Mouse (Mus musculus): ENCODE data around the gene Ppard. TPM values are rescaled to one million over a fixed set of nuclear protein-coding genes. Genes with fewer than 3 reads are reported as not detected.
A peak's percentile ranks its signal among the peaks of the same experiment; 100 is the strongest.
"Not testable (repeated sequence)": the region's sequence is repeated elsewhere in the genome, so short reads cannot be mapped to it uniquely, and the experiment has no call there.

Ppard gene
- total RNA-seq, 1 experiment from 2014 or later, result 3.1 TPM

DNA sequence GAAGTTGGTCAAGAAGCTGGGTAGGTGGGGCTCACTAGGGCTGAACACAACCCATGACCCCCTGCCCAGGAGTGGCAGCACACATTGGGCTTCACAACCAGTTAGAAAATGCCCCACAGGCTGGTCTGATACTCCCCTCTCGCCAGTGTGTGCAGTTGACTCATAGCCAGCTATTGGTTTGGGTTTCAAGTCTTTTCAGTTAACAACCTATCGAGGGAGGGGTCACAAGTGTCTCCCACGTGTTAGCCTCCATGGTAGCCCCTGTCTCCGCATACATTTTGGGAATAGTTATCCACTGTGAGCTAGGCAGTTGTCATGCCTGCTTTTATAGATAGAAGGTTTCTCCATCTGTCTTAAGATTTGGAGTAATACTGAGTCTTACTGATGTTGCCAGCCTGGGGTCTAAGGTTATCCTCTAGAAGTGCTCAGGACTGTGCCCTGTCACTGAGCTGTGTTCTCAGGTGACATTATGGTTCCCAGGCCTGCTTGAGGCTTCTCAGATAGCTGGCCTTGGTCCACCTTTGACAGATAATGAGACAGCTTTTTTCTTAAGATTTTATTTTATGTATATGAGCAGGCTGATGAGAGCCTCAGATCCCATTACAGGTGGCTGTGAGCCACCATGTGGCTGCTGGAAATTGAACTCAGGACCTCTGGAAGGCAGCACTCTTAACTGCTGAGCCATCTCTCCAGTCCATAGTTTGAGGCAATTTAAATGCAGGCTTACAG is 97.2 kb downstream of the Ppard start:
- ATAC-seq (replicated peaks; ENCODE audit: low read depth, poor library complexity, severe bottlenecking), result no peak

DNA sequence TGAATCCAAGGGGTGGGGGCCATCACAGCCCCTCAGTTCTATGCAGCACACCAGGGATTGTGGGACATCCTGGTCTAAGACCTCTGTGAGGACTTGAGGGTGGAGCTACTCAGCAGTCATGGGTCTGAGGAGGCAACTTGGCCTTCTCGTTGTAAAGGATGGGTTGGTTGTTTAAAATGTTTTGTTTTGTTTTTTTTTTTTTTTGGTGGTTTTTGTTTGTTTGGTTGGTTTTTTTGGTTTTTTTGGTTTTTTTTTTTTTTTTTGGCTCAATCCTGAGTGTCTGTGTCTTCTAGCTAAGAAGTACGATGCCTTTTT is 97.7 kb downstream of the Ppard start:
- ATAC-seq (replicated peaks; ENCODE audit: low read depth, poor library complexity, severe bottlenecking), result no peak

DNA sequence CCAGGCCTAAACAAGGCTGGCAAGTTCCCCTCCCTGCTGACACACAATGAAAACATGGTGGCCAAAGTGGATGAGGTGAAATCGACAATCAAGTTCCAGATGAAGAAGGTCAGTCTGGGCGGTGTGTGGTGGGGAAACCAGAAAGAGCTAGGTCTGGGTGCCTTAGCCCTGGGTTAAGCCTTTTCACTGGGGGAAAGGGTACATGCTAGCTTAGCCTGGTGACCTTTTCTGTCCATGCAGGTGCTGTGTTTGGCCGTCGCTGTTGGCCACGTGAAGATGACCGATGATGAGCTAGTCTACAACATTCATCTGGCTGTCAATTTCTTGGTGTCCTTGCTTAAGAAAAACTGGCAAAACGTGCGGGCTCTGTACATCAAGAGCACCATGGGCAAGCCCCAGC is 98.1 kb downstream of the Ppard start:
- not testable (repeated sequence) for ATAC-seq (replicated peaks; ENCODE audit: low read depth, poor library complexity, severe bottlenecking)

DNA sequence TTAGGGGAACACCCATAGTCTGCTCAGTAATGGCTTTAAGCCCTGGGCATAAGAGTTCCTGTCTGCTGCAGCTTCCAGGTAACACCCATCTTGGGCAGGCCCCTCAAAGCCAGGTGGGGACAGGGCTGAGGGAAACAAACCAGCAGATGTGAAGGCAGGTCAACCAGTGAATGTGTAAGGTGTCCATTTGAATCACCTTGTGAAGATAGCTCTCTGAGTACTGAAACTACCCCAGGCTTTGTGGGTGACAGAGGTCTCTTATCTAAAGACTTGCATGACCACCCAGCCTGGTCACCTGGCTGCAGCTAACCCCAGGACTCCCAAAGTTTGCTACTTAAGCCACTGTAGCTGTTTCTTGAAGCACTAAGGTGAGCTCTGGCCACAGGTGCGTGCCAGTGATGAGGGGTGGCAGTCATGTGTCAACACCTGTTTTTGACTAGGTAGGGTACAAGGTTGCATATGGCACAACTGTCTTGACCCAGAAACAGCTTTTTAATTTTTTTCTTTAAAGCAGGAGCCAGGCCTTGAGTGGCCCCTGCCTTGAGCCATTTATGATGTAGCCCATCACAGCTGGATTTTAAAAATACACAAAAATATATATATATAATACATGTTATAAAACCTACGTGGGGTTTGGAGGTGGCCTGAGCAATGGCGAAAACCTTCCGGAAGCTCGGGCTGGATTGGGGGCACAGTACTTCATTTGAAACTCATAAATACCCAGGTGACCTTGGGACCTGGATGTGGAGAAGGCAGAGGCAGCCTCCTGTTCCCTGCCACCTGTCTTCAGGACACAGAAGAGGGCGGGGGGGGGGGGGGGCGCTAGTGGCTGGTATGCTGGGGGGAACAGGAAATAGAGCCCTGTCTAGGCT is 99.0 kb downstream of the Ppard start:
- no peak for ATAC-seq (replicated peaks; ENCODE audit: low read depth, poor library complexity, severe bottlenecking)

DNA sequence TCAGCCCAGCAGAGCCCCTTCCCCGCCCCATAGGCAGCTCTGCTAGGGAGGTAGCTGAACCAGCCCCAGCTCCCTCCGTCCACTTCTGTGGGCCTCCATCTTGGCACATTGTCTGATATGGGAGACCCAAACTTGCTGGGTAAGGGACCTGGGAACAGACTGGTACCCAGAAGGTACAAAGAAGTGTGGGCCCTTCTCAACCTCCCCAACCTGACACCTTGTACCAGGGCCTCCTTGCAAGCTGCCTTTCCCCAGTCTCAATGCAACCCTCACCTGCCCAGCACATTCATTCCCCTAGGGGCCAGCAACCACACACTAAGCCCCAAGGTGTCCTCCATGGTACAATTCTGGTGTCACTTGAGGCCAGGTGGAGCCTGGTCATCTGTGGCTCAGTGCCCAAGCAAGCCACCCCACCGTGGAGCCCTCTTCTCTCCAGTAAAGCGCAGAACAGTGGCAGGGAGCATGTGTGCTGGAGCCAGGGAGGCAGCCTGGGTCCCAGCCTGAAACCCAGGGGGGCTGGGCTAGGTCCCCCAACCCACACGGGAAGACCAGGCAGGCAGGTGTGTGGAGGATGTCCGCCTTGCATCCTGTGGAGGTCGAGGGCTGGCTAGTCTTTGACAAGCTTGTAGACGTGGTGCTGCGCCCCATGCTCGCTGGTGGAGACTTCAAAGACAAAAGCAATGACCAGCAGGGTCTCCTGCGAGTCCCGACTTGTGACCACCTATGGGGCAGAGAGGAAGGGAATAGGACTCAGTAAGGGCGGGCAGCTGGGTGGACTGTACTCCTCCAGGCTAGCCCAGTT is 99.8 kb downstream of the Ppard start:
- no peak for ATAC-seq (replicated peaks; ENCODE audit: low read depth, poor library complexity, severe bottlenecking)

DNA sequence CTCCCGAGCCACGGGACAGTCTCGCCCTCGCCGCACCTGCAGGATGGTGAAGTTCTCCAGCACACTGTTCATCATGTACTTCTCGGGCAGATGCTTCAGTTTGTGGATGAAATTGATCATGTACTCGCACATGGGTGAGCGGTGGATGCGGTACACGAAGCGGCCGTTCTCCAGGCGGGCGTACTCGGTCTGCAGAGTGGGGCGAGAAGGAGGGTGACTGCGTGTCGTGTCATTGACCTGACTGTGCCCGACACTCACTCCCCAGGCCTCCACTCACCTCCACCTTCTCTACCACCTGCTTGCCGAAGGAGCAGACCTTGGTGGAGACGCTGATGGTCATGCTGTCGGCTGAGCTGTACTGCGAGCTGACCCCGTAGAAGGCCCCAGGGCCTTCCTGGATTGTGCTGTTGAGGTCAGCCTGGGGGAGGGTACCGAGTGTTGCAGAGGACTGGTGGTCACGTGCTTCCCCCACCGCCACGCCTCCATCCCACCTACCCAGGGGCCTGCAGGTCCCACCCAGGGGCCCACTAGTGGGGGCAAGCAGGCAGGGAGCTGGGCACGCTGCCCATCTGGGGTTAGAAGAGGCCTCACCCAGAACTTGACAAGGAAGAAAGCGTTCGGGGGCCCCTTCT is 100.5 kb downstream of the Ppard start:
- 0 out of 2 replicates have a peak, but pooled peaks have one; percentile 9 for ATAC-seq (replicated peaks; ENCODE audit: low read depth, poor library complexity, severe bottlenecking)

DNA sequence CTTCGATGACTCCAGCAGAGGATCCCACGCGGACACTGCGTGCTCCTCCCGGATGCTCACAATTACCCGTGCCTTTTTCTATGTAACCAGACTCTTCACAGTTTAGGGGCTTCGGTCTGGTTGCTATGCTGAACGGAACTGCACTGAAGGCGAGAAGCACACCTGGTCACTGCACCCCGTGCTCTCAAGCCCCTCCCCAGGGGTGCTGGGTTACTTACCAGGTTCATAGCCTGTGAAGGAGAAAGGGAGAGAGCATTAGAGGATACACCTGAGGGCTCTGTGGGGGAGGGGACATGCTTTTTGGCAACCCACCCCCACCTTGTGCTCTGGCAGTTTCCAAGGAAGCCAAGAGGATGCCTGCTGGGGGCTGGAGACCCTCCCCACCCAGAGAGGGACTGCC is 102.8 kb downstream of the Ppard start:
- ATAC-seq (replicated peaks; ENCODE audit: low read depth, poor library complexity, severe bottlenecking), result no peak

DNA sequence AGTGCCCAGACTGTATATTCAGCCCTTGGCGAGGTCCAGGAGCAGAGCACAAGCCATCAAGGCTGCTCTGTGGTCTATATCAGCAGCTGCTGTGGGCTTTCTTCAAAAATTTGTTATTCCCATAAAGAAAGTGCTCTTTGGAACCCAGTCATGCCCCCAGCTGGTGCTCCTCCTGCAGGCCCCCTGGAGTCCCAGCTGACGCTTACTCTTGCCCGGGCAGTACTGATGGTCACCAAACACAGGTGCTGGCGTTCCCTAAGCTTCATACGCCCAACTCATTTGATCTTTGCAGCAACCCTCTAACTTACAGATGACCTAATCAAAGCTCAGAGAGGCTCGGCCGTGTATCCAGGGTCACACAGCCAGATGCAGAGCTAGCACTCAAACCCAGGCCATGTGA is 105.0 kb downstream of the Ppard start:
- ATAC-seq (replicated peaks; ENCODE audit: low read depth, poor library complexity, severe bottlenecking), result no peak

DNA sequence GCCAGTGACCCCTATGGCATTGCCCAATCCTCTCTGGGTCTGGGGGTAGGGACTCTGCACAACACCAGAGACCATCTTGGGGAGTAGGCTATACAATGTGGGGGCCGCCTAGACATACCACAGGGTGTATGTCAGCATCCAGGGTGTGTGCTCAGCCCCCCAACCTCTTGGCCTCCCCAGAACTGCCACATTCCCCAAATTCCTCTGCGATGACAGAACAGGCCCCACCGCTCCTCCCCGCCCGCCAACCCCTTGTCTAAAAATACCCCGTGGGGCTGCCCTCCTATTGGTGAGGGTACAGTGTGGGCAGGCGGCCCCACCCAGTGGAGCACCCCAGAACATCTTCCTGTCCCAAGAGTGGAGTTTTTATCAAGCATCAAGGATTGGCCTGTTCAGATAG is 108.1 kb downstream of the Ppard start:
- no peak for ATAC-seq (replicated peaks; ENCODE audit: low read depth, poor library complexity, severe bottlenecking)

DNA sequence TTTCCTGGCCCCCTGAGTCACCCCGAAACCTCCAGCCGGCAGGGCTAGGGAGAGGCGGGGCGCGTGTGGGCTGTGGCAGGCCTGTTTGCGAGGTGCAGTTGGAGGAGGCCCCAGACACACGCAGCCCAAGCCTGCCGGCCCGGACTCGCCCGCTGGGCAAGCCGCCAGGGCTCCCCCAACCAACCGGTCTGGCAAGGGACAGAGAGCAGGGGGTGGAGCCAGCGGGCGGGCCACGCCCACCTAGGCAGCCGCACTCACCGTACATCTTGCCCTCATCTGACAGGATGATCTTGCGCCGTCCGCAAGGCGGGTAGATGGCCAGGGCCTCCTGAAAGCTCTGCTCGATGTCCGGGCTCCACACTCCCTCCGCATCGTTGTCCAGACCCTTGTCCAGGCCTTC is 108.6 kb downstream of the Ppard start:
- ATAC-seq (replicated peaks; ENCODE audit: low read depth, poor library complexity, severe bottlenecking), result peak; percentile 73

DNA sequence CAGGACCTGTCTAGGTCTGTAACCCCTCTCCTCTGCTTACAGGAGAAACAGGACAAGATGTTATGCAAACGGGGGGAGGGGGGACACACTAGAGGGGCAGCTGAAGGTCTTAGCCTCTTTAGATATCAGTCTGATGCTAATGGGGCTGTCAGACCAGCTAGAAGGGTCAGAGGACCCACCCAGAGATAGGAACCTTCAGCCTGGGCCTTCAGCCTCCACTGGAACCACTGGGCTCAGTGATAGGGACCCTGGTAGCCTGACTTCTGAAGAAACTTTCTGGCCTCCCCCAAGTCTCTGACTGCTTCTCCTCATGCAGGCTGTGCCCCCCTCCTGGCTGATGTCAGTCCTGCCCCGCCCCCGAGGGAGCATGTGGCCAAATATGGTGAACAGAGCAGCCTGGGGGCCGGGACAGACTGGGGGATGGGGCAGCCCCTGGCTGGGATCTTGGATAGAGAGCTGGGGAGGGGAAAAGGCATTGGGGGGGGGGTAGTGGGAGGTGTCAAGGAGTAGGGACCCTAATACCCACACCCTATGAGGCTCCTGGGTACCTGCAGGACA is 111.6 kb downstream of the Ppard start:
- ATAC-seq (replicated peaks; ENCODE audit: low read depth, poor library complexity, severe bottlenecking), result no peak

DNA sequence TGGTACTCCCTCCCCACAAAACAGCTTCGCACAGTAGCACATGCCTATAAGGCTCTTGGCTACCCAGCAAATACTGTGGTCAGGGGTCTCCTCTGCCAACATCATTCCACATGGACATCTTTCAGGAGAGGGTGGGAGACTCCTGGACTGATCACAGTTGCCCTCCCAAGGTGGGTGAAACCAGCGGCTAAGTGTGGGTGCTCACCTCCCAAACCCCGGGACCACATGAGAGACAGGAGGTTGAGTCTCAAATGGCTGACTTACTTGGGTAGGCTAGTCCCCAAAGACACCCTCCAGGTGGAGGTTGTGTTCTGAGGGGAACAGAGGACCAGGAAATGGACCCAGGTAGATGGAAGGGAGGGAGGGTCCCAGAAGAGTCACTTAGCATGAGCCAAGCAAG is 112.2 kb downstream of the Ppard start:
- ATAC-seq (replicated peaks; ENCODE audit: low read depth, poor library complexity, severe bottlenecking), result no peak

DNA sequence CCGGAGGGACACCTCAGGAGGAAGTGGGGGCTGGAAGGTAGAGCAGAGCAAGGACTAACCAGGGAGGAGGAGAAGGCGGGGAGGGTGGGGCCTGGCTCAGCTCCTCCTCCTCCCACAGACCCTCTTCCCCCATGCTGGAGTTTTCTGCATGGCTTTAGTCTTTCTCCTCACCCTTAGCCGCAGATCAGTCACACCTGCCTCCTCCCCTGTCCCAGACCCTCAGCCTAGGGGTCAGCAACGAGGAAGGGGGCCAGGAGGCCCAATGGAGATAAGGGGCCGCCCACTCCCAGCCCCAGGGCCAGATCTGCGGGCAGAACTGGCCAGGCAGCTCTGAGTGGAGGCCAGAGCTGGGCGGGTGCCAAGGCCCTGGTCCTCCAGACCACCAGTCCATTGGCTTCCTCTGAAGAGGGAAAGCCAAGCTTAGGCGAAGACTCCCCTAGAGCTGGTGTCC is 112.8 kb downstream of the Ppard start:
- ATAC-seq (replicated peaks; ENCODE audit: low read depth, poor library complexity, severe bottlenecking), result no peak

DNA sequence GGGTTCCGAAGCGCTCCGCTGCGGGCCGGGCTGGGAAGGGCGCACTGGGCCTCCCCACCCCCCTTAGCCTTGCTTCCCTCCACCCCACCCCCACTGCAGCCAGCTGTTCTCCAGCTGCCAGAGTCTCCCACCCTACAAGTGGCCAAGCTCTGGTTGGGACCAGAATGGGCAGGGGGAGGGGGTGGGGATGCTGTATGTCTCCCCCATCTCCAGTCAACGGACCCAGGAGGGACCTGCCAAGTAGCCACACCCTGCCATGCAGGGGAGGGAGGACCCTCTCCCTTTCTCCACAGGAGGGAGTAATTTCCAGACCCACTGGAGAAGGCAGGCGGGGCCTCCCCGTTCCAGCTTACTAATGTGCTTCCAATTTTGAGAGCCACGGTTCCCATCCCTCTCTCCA is 113.4 kb downstream of the Ppard start:
- no peak for ATAC-seq (replicated peaks; ENCODE audit: low read depth, poor library complexity, severe bottlenecking)

DNA sequence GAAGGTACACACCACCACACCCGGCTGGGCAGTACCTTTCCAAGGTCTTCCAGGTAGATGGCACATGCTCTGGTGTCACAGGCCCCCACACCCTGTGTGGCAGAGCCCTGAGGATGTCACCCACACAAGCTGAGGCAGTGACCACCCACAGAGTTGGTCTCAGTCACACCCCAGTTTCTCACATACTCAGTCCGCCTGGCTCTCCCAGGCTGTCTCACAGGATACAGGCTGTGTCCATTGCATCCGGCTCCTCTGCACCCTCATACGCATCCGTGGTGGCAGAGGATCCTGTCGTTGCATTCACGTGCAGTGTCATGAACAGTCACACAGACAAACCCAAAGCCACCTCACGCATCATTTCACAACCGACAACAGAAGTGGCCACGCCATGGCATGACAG is 114.8 kb downstream of the Ppard start:
- ATAC-seq (replicated peaks; ENCODE audit: low read depth, poor library complexity, severe bottlenecking), result no peak

DNA sequence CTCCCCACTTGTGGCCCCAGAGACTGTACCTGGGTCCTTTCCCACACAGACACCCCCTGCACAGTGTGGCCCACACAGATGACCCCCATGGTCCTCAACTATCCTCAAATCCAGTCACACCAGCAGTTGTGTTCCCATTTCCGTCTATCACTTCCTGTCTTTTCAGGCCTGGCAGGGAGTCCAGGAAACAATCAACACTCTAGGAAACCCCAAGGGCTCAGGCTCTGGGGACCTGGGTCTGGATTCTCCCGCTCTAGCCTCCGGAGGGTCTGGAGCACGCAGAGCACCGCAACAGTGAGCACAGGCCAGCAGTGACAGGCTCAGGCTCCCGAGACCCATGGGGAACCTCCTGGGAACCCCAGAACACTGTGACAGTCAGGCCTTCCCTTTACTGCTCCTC is 115.7 kb downstream of the Ppard start:
- no peak for ATAC-seq (replicated peaks; ENCODE audit: low read depth, poor library complexity, severe bottlenecking)

DNA sequence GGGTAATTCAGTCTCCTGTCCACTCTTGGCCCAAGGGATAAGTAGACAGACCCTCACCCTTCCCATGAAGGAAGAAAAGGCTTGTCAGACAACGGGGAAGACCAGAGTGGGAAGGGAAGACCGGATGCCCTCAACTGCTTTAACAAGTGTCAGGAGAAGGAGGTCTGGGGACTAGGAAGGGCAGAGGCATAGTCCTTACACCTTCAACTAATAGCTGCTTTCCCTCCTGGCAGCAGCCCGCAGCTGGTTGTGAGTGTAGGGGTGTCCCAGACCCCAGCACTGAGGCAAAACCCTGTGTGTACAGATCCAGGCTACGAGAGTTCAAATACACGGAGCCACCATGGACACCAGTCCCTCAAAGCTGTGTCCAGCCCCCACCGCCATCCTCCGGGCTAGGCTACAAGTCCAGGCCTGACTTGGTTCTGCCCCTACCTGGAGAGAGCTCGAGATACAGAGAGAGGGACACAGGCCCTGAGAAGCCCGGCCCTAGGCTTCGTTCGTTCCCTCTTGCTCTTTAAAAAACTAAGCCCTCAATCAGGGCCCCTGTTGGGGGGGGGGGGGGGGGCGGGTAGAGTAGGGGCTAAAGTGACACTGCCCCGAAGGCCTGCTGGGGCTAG is 116.9 kb downstream of the Ppard start:
- ATAC-seq (replicated peaks; ENCODE audit: low read depth, poor library complexity, severe bottlenecking), result no peak

DNA sequence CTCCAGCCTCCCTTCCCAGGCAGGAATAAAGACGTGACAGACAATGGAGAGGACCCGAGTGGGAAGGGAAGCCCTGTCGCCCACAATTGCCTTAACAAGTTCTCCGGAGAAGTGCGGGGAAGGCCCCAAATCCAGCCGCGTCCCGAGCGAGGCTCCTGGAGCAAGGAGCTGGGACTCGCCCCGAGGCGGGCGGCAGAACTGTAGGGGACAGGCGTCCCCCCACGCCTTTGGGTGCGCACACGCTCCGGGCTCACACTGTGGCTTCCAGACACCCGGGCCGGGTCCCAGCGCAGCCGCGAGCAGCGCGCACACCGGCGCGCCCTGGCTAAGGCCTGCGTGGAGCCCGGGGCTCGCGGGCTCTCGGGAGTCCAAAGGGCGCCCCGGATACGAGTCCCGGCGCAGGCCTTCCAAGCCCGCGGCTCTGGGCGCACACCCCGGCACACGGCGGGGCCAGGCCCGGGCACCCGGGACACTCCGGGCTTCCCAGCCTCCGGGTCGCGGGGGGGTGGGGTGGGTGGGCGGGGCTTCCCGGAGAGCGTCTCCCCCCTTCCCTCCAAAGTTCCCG is 117.5 kb downstream of the Ppard start:
- ATAC-seq (replicated peaks; ENCODE audit: low read depth, poor library complexity, severe bottlenecking), result no peak

Data from common myeloid progenitor, adult 5-6 weeks (primary cell).